Mouse (Mus musculus): ENCODE measurements at regions not wholly inside any gene's neighbourhood (a gene's known extent, or its start where the extent isn't known, plus 50 kb on each side); places are given as distances from the start of the nearest gene placed in this dataset.
"Not testable (repeated sequence)": the region's sequence is repeated elsewhere in the genome, so short reads cannot be mapped to it uniquely, and the experiment has no call there.

GRCm38 (mm10) chr2:107117564-107117963, 58.1 kb upstream of the Fshb start:
- ATAC-seq (replicated peaks; ENCODE audit: low read depth, poor library complexity, severe bottlenecking): no peak

GRCm38 (mm10) chr2:107118711-107119474, 59.4 kb upstream of the Fshb start:
- no peak for ATAC-seq (replicated peaks; ENCODE audit: low read depth, poor library complexity, severe bottlenecking)

- no peak for ATAC-seq (replicated peaks; ENCODE audit: low read depth, poor library complexity, severe bottlenecking)
Measured at GRCm38 (mm10) chr2:107119697-107120096, 60.2 kb upstream of the Fshb start.

GRCm38 (mm10) chr2:107133186-107133585, 73.7 kb upstream of the Fshb start:
- ATAC-seq (replicated peaks; ENCODE audit: low read depth, poor library complexity, severe bottlenecking): no peak

- ATAC-seq (replicated peaks; ENCODE audit: low read depth, poor library complexity, severe bottlenecking): no peak
Measured at GRCm38 (mm10) chr2:107149317-107149716, 89.9 kb upstream of the Fshb start.

- no peak for ATAC-seq (replicated peaks; ENCODE audit: low read depth, poor library complexity, severe bottlenecking)
Measured at GRCm38 (mm10) chr2:107149851-107150250, 90.4 kb upstream of the Fshb start.

GRCm38 (mm10) chr2:107150373-107150772, 90.9 kb upstream of the Fshb start:
- ATAC-seq (replicated peaks; ENCODE audit: low read depth, poor library complexity, severe bottlenecking): no peak

GRCm38 (mm10) chr2:107151878-107152277, 92.4 kb upstream of the Fshb start:
- no peak for ATAC-seq (replicated peaks; ENCODE audit: low read depth, poor library complexity, severe bottlenecking)

- ATAC-seq (replicated peaks; ENCODE audit: low read depth, poor library complexity, severe bottlenecking): not testable (repeated sequence)
Measured at GRCm38 (mm10) chr2:107158836-107159402, 99.5 kb upstream of the Fshb start.

GRCm38 (mm10) chr2:107175721-107176120, 114.7 kb upstream of the Kcna4 start:
- peak; percentile 62; the same call in 1 of the 2 replicates for ATAC-seq (replicated peaks; ENCODE audit: low read depth, poor library complexity, severe bottlenecking)

GRCm38 (mm10) chr2:107183066-107183465, 107.4 kb upstream of the Kcna4 start:
- ATAC-seq (replicated peaks; ENCODE audit: low read depth, poor library complexity, severe bottlenecking): no peak

- no peak for ATAC-seq (replicated peaks; ENCODE audit: low read depth, poor library complexity, severe bottlenecking)
Measured at GRCm38 (mm10) chr2:107184864-107185263, 105.6 kb upstream of the Kcna4 start.

GRCm38 (mm10) chr2:107201856-107202473, 88.5 kb upstream of the Kcna4 start:
- ATAC-seq (replicated peaks; ENCODE audit: low read depth, poor library complexity, severe bottlenecking): no peak

GRCm38 (mm10) chr2:107202474-107202858, 88.0 kb upstream of the Kcna4 start:
- no peak for ATAC-seq (replicated peaks; ENCODE audit: low read depth, poor library complexity, severe bottlenecking)

GRCm38 (mm10) chr2:107221544-107221943, 68.9 kb upstream of the Kcna4 start:
- ATAC-seq (replicated peaks; ENCODE audit: low read depth, poor library complexity, severe bottlenecking): no peak

GRCm38 (mm10) chr2:107224679-107225078, 65.8 kb upstream of the Kcna4 start:
- peak; percentile 90 for ATAC-seq (replicated peaks; ENCODE audit: low read depth, poor library complexity, severe bottlenecking)

GRCm38 (mm10) chr2:107227486-107227885, 63.0 kb upstream of the Kcna4 start:
- no peak for ATAC-seq (replicated peaks; ENCODE audit: low read depth, poor library complexity, severe bottlenecking)

GRCm38 (mm10) chr2:107228287-107228686, 62.2 kb upstream of the Kcna4 start:
- no peak for ATAC-seq (replicated peaks; ENCODE audit: low read depth, poor library complexity, severe bottlenecking)

- ATAC-seq (replicated peaks; ENCODE audit: low read depth, poor library complexity, severe bottlenecking): no peak
Measured at GRCm38 (mm10) chr2:107231680-107232079, 58.8 kb upstream of the Kcna4 start.

GRCm38 (mm10) chr2:107232885-107233284, 57.6 kb upstream of the Kcna4 start:
- no peak for ATAC-seq (replicated peaks; ENCODE audit: low read depth, poor library complexity, severe bottlenecking)

All from common myeloid progenitor, adult 5-6 weeks (primary cell).